Comparison of ENCODE assay signal across 11 mouse cellular contexts in the genomic region with DNA sequence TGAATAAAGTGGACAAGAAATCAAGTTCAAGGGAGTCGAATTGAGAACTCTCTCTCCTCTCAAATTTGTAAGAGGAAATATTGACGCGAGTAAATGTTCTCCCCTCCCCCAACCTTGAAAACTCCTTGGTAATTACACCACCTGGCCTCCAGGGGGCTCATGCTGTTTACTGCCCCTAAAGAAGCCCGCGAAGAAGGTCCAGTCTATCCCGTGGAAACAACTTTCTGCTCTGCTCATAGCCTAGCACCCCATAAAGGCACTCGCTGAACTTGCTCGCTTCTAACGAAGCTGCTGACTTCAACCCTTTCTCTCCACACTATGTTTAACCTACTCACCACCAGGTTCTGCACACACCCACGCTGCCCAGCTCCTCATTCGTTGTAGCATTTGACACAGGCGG. TPM values are rescaled to one million over a fixed set of nuclear protein-coding genes. Genes with fewer than 3 reads are reported as not detected.
DNase-seq lines count a peak whose midpoint lies in the region; TF ChIP-seq lines count a peak whose summit lies in the region.
"Had no signal": no experiment of that assay in that cellular context is flagged by ENCODE, and none has a peak within 500 bp of the region (broad histone marks: within the 10 kb centered on the region; RNA-seq: fewer than 3 reads in every experiment).

No protein-coding gene starts in this region.

- peaks cover 63% of the 10 kb centered on the region for H3K4me1 ChIP-seq in E14TG2a.4 (replicated peaks; ENCODE audit: low read depth, low read length)

- no peak overlapping the region for H3K4me3 ChIP-seq in layer of hippocampus, adult 2 months
- peak overlapping the region; percentile 71 for H3K4me3 ChIP-seq in E14TG2a.4 (replicated peaks; ENCODE audit: low read length)
- H3K4me3 ChIP-seq: embryonic facial prominence, embryonic 15.5 days had no signal

- no peak overlapping the region for H3K27ac ChIP-seq in layer of hippocampus, adult 2 months
- H3K27ac ChIP-seq: embryonic facial prominence, embryonic 15.5 days had no signal

- 0 out of 2 replicates have a peak, but pooled peaks cover 5% of the 10 kb centered on the region for H3K36me3 ChIP-seq in E14TG2a.4 (ENCODE audit: insufficient read depth, low read length)
- H3K36me3 ChIP-seq: embryonic facial prominence, embryonic 15.5 days had no signal

- TF ChIP-seq CTCF in layer of hippocampus, adult 2 months (conservative IDR thresholded peaks at IDR 0.05): peak; percentile 58
- TF ChIP-seq CTCF in E14TG2a.4 (conservative IDR thresholded peaks at IDR 0.05; ENCODE audit: low read length): peak; percentile 88

- H3K9me3 ChIP-seq in E14TG2a.4 (ENCODE audit: low read length): peaks cover 8% of the 10 kb centered on the region
- H3K9me3 ChIP-seq: embryonic facial prominence, embryonic 15.5 days had no signal

- H3K27me3 ChIP-seq in E14TG2a.4 (ENCODE audit: insufficient read depth, low read length): peaks cover 8% of the 10 kb centered on the region
- H3K27me3 ChIP-seq: embryonic facial prominence, embryonic 15.5 days had no signal

- no peak for DNase-seq in layer of hippocampus, adult 2 months (ENCODE audit: low spot score in 2 of 2)
- DNase-seq in layer of hippocampus, postnatal 14 days (ENCODE audit: low spot score in 2 of 2): no peak
- peak; percentile 85 for DNase-seq in ZHBTc4 (ENCODE audit: low read depth, low spot score)
- peak; percentile 37 for DNase-seq in naive thymus-derived CD4-positive, alpha-beta T cell, adult 2 months (ENCODE audit: low read depth)
- no peak for DNase-seq in frontal cortex, postnatal 25 days (ENCODE audit: low spot score in 2 of 2)
- DNase-seq in yolk sac, embryonic 10.5 days (ENCODE audit: low spot score): no peak
- DNase-seq: cerebellum, adult 8-10 months; heart, postnatal 36 days had no signal

RNA-seq across cellular contexts. Expression of a gene that starts 11.2 kb away (rescaled TPM):
- under 1 TPM; 0.15 to 0.23 TPM for total RNA-seq in layer of hippocampus, adult 2 months (2021)
- total RNA-seq in layer of hippocampus, postnatal 14 days (2021): under 1 TPM; 0.50 to 0.60 TPM

RNA-seq across cellular contexts. Expression of a gene that starts 16.0 kb away (rescaled TPM):
- total RNA-seq in layer of hippocampus, adult 2 months (2021): 100 to 1,000 TPM; 482 to 488 TPM
- 100 to 1,000 TPM; 413 to 422 TPM for total RNA-seq in layer of hippocampus, postnatal 14 days (2021)
- total RNA-seq: gastrocnemius, adult 18-20 months had no signal

RNA-seq across cellular contexts. Expression of a gene that starts 30.6 kb away (rescaled TPM):
- 10 to 100 TPM; 62.5 to 62.6 TPM for total RNA-seq in layer of hippocampus, adult 2 months (2021)
- total RNA-seq in layer of hippocampus, postnatal 14 days (2021): 10 to 100 TPM; 75.6 to 81.8 TPM

RNA-seq across cellular contexts. Expression of a gene that starts 52.9 kb away (rescaled TPM):
- total RNA-seq in layer of hippocampus, adult 2 months (2021): 10 to 100 TPM; 60.6 to 66.4 TPM
- total RNA-seq in layer of hippocampus, postnatal 14 days (2021): 10 to 100 TPM; 82.3 to 87.4 TPM

RNA-seq across cellular contexts. Expression of a gene that starts 57.6 kb away (rescaled TPM):
- total RNA-seq in layer of hippocampus, adult 2 months (2021): 100 to 1,000 TPM; 122 to 138 TPM
- total RNA-seq in layer of hippocampus, postnatal 14 days (2021): 100 to 1,000 TPM; 120 to 121 TPM

Comparison
In these comparisons a context has a peak if more than half of its experiments do, and no peak if none do; other contexts are left out.
1. DNase-seq: peak in ZHBTc4 (single experiment) and naive thymus-derived CD4-positive, alpha-beta T cell, adult 2 months (single experiment); none in layer of hippocampus, adult 2 months (0 of 2), layer of hippocampus, postnatal 14 days (0 of 2), frontal cortex, postnatal 25 days (0 of 2) and yolk sac, embryonic 10.5 days (single experiment).